Mouse (Mus musculus): ENCODE measurements around the gene Tmem119. TPM values are rescaled to one million over a fixed set of nuclear protein-coding genes. Genes with fewer than 3 reads are reported as not detected.
"Not testable (repeated sequence)": the region's sequence is repeated elsewhere in the genome, so short reads cannot be mapped to it uniquely, and the experiment has no call there.

Gene Tmem119
- polyA plus RNA-seq, 1 experiment from 2014 or later = 13.0 TPM

DNA sequence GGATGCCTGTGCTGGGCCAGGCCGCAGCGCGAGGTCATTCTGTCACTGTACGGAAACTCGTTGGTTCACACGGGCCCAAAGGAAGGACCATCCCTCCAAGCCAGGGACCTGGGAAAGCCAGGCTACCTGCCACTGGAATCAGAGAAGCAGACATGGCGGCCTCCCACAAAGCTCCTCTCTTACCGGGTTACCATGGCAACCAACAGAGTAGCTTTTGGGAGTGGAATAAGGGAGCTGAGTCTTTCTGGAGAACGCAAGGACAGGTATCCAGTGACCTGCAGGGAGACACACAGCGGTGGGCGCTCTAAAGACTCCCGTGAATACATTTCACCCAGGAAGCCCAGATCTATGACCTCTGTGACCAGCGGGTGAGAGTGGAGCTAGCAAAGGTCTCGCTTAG, 18.3 kb upstream of the Tmem119 start:
- Histone ChIP-seq H3K9ac (no peak overlapping the region), H3K36me3 (no peaks in the 10 kb centered on the region), H3K4me2 (no peak overlapping the region), H3K27ac (ENCODE audit: poor library complexity, severe bottlenecking) (no peak overlapping the region), H3K27me3 (replicated peaks) (peaks cover 30% of the 10 kb centered on the region), H3K9me3 (replicated peaks) (no peaks in the 10 kb centered on the region), H3K4me3 (no peak overlapping the region), H3K4me1 (replicated peaks) (no peaks in the 10 kb centered on the region)
- WGBS = 63% methylated on average over 14 of the region's 14 CpGs
- no peak for ATAC-seq (ENCODE audit: insufficient number of reproducible peaks, low FRiP score)

DNA sequence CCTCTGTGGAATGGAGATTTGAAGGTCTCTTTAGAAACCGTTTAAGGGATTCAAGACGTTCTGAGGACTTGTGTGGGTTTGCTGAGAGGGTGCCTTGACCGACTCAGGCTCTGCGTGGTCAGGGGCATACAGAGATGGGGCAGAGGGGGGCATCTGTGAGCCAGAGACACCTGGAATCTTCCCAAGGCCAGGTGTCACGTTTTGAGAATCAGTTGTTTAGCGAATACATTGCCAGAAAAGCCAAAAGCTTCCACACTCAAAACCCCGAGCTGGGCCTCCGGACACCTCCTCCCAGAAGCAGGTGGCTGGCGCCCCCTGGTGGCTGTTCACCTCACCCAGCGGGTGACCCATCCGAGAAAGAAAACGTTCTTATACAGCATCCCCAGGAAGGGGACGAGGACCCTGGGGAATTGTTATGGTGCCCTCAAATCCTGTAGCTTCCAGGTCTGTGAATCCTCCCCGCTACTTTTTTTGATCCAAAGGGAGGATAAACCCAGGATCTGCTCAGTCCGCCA, 15.4 kb upstream of the Tmem119 start:
- Histone ChIP-seq H3K27ac (ENCODE audit: poor library complexity, severe bottlenecking) (no peak overlapping the region), H3K27me3 (replicated peaks) (peaks cover 34% of the 10 kb centered on the region), H3K4me3 (no peak overlapping the region), H3K4me1 (replicated peaks) (no peaks in the 10 kb centered on the region), H3K9me3 (replicated peaks) (no peaks in the 10 kb centered on the region; the same call in none of the 2 replicates), H3K36me3 (no peaks in the 10 kb centered on the region), H3K9ac (no peak overlapping the region), H3K4me2 (0 out of 2 replicates have a peak overlapping the region, but pooled peaks have one; percentile 11)
- 15% methylated on average over 15 of the region's 15 CpGs for WGBS
- ATAC-seq (ENCODE audit: insufficient number of reproducible peaks, low FRiP score) = no peak

DNA sequence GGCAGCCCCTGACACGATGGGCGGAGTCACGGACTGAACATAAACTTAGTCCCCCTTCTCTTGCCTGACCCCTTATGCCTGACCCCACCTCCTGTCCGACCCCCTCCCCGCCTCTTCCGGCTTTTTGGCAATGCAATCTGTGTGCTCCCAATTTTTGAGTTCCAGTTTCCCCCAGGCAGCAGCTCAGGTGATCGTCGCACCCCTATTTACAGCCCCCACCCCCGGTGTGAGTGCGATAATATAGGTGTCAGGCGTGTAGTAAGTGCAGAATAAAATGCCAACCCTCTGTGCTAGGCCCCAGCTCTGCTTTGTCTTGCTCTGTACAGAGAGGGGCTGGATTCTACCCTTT, 14.7 kb upstream of the Tmem119 start:
- Histone ChIP-seq H3K9ac (no peak overlapping the region), H3K36me3 (no peaks in the 10 kb centered on the region), H3K4me3 (no peak overlapping the region), H3K9me3 (replicated peaks) (peaks cover 5% of the 10 kb centered on the region), H3K27ac (ENCODE audit: poor library complexity, severe bottlenecking) (no peak overlapping the region), H3K4me2 (no peak overlapping the region), H3K27me3 (replicated peaks) (peaks cover 34% of the 10 kb centered on the region), H3K4me1 (replicated peaks) (no peaks in the 10 kb centered on the region)
- ATAC-seq (ENCODE audit: insufficient number of reproducible peaks, low FRiP score) = no peak
- WGBS = 44% methylated on average over 11 of the region's 11 CpGs

DNA sequence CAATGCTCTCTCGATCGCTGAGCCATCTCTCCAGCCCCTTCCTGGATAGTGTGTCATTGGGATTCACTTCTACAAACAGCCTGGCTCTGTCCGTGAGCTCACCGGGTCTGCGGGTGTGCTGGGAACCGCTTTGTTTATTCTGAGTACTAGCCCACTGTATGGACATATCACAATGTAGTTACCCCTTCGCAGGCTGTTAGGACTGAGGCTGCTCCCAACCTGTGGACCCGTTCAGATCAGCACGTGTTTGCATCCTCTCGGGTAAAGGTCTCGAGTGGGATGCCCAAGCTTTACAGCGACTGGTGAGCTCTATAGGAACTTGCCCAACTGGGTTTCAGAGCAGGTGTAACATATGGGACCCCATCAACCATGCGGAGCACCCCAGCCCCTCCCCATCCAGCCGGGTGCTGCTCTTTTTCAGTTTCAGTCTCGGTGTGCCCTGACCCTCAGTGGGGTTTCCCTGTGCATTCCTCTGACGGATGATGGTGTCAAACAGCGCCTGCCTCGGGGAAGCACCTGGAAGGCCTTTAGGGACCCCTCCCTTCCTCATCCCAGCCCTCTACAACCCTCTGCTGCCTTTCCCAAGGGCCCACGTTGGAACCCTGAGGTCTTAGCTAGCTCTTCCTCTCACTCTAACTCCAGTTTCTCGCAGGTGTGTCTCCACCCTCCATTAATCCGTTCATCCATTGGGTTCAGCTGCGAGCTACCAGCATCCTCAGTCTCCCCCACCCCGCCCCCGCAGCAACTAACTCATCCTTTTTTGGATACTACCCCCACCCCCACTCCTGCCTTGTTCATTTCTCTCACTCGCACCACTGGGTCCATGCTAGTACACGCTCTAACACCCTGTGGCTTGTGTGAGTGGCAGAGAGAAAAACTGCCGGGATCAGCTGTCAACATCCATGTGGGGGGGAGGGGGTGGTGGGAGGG, 14.1 kb upstream of the Tmem119 start:
- no peak overlapping the region for H3K4me3 ChIP-seq
- H3K27ac ChIP-seq (ENCODE audit: poor library complexity, severe bottlenecking) = no peak overlapping the region
- peaks cover 5% of the 10 kb centered on the region for H3K9me3 ChIP-seq (replicated peaks)
- no peaks in the 10 kb centered on the region for H3K36me3 ChIP-seq
- H3K4me2 ChIP-seq = no peak overlapping the region
- WGBS = 33% methylated on average over 27 of the region's 27 CpGs
- H3K4me1 ChIP-seq (replicated peaks) = no peaks in the 10 kb centered on the region
- ATAC-seq (ENCODE audit: insufficient number of reproducible peaks, low FRiP score) = no peak
- H3K9ac ChIP-seq = no peak overlapping the region
- peaks cover 34% of the 10 kb centered on the region for H3K27me3 ChIP-seq (replicated peaks)

DNA sequence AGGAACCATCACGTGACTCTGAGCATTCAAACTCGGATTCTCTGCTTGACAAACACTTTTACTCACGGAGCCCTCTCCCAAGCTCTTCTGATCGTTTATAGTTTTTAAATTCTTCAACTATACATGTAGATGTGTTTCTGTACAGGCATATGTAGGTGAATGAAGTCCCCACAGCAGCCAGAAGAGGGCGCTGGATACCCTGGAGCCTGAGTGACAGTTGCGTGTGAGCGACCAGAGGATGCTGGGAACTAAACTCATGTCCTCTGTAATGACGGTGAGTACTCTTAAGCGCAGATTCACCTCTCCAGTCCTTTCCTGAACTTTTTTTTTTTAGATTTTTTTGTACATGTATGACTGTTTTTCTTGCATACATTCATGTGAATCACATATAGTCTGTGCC, 13.3 kb upstream of the Tmem119 start:
- H3K9me3 ChIP-seq (replicated peaks) = peaks cover 5% of the 10 kb centered on the region
- no peak overlapping the region for H3K4me2 ChIP-seq
- no peaks in the 10 kb centered on the region for H3K36me3 ChIP-seq
- no peak overlapping the region for H3K9ac ChIP-seq
- no peak overlapping the region for H3K27ac ChIP-seq (ENCODE audit: poor library complexity, severe bottlenecking)
- H3K27me3 ChIP-seq (replicated peaks) = peaks cover 30% of the 10 kb centered on the region
- H3K4me3 ChIP-seq = no peak overlapping the region
- ATAC-seq (ENCODE audit: insufficient number of reproducible peaks, low FRiP score) = no peak
- H3K4me1 ChIP-seq (replicated peaks) = no peaks in the 10 kb centered on the region
- WGBS = 13% methylated on average over 9 of the region's 9 CpGs

DNA sequence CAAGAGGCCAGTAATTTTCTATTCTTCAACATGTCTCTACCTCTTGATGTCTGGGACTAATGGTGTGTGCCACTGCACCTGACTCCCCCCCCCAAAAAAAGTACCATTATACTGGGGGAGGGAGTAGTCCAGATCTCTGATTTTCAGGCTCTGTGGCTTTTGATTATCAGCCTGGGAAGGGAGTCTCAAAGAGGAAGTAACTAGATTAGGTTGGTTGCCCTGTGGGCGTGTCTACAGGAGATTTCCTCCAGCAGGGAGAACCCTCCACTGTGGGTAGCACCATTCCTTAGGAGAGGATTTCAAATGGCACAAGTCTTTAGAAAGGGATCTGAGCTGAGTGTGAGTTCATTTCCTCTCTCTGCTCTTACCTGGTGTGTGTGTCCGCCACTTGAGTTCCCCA, 12.3 kb upstream of the Tmem119 start:
- WGBS = 85% methylated on average over 2 of the region's 2 CpGs
- Histone ChIP-seq H3K36me3 (no peaks in the 10 kb centered on the region), H3K4me1 (replicated peaks) (peaks cover 9% of the 10 kb centered on the region), H3K9ac (no peak overlapping the region), H3K4me3 (no peak overlapping the region), H3K27me3 (replicated peaks) (peaks cover 29% of the 10 kb centered on the region), H3K9me3 (replicated peaks) (peaks cover 5% of the 10 kb centered on the region), H3K4me2 (no peak overlapping the region), H3K27ac (ENCODE audit: poor library complexity, severe bottlenecking) (no peak overlapping the region)
- ATAC-seq (ENCODE audit: insufficient number of reproducible peaks, low FRiP score) = no peak

DNA sequence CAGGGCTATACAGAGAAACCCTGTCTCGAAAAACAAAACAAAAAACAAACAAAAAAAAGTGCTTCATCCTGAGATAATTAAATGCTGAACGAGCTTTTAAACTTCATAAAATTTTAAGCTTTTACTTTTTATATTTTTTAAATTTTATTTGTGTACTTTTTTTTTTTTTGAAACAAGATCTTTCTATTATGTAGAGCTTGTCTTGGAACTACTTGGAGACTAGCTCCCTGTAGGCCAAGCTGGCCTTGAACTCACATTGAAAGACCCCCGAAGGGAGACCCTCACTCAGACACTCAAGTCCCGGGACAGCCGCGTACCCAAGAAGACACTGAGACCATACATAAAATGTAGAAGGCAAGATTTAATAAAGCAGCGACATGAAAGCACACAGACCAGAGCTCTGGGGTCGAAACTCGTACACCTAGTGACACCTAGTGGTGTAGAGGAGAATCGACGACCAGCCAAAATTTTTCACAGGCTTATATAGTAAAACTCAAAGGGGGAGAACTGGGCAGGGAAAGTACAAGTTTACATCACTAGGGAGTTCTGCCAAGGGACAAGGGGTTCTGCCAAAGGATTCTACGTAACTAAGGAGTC, 11.6 kb upstream of the Tmem119 start:
- H3K4me3 ChIP-seq; ATAC-seq (ENCODE audit: insufficient number of reproducible peaks, low FRiP score); H3K36me3 ChIP-seq; H3K4me2 ChIP-seq; H3K27ac ChIP-seq (ENCODE audit: poor library complexity, severe bottlenecking); H3K9me3 ChIP-seq (replicated peaks); H3K4me1 ChIP-seq (replicated peaks); H3K9ac ChIP-seq: not testable (repeated sequence)
- peaks cover 30% of the 10 kb centered on the region for H3K27me3 ChIP-seq (replicated peaks)
- 19% methylated on average over 11 of the region's 12 CpGs for WGBS

DNA sequence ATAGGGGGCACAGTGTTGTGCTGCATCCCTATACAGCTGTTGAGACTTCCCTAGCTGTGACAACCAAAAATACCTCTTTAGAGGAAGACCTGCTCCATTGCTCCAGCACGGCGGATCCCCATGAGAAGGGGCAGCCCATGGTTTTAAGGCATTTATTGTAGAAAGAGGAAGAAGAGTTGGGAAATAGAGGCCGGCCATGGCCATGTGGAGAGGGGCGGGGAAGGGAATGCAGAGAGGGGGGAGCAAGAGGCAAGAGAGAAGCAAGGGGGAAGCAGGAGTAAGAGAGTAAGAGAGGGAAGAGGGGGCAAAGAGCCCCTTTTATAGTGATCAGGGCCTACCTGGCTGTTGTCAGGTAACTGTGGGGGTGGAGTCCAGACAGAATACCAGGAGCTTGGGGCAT, 9.8 kb upstream of the Tmem119 start:
- Histone ChIP-seq H3K27ac (ENCODE audit: poor library complexity, severe bottlenecking) (no peak overlapping the region), H3K9me3 (replicated peaks) (peaks cover 5% of the 10 kb centered on the region), H3K4me1 (replicated peaks) (peaks cover 9% of the 10 kb centered on the region), H3K36me3 (no peaks in the 10 kb centered on the region), H3K27me3 (replicated peaks) (peaks cover 22% of the 10 kb centered on the region), H3K4me3 (no peak overlapping the region), H3K4me2 (no peak overlapping the region), H3K9ac (no peak overlapping the region)
- 89% methylated on average over 4 of the region's 4 CpGs for WGBS
- ATAC-seq (ENCODE audit: insufficient number of reproducible peaks, low FRiP score) = no peak

DNA sequence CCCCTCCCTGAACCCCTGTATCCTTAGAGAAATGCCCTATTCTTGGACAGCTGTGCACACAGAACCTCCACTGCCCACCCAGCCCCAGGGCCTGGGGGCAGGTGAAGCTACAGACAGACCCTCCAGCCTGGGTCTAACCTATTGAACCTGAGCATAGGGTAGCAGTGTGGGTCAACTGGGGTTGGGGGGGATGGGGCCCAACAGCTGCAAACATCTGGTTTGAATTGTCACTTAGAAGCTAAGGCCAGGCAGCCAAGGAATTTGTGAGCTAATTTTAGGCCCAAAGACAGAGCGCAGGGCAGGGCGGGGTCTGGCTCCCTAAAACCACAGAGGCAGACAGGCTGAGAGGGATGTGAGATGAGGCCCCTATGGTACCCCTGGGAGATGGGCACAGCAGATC, 7.9 kb upstream of the Tmem119 start:
- Histone ChIP-seq H3K4me3 (no peak overlapping the region), H3K27ac (ENCODE audit: poor library complexity, severe bottlenecking) (no peak overlapping the region), H3K36me3 (no peaks in the 10 kb centered on the region), H3K9ac (no peak overlapping the region), H3K4me1 (replicated peaks) (peaks cover 9% of the 10 kb centered on the region), H3K27me3 (replicated peaks) (0 out of 2 replicates have a peak, but pooled peaks cover 8% of the 10 kb centered on the region), H3K9me3 (replicated peaks) (peaks cover 5% of the 10 kb centered on the region), H3K4me2 (no peak overlapping the region)
- WGBS = 30% methylated on average over 2 of the region's 2 CpGs
- no peak for ATAC-seq (ENCODE audit: insufficient number of reproducible peaks, low FRiP score)

DNA sequence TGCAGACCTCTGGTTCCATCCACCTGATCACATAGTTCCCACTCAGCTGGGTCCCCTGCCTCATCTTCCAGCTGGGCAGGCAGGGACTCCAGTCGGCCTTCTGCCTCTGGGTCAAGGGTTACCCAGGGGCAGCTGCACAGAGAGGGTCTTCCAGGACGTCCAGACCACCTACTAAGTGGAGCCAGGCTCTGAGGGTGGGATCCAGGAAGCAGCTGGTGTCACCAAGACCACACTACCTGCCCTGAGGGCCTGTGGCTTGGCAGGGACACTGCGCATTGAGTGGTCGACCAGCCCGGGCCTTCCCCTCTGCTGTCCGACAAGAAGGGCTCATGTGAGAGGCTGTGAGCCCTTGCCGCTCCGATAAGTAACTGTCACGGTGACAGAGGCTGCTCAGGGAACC, 7.4 kb upstream of the Tmem119 start:
- H3K36me3 ChIP-seq = no peaks in the 10 kb centered on the region

DNA sequence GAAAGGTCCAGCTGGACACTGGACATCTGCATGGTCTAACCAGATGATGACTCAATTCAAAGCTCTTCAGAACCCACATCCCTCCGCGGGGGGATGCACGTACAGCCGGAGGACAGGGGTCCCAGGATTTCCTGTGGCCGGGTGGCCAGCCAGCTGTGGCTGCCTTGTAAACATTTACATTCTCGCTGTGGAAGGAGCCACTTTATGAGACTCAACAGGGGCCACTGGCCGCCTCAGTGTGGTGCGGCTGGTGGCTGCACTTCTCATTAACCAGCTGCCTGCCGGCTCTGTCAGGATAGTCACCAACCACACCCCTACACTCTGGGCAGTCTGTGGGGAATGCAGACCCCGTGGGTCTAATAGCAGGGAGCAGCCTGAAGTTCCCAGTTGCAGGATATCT, 6.1 kb upstream of the Tmem119 start:
- no peak overlapping the region for H3K4me3 ChIP-seq
- H3K4me1 ChIP-seq (replicated peaks) = peaks cover 9% of the 10 kb centered on the region
- peaks cover 5% of the 10 kb centered on the region for H3K9me3 ChIP-seq (replicated peaks)
- H3K27ac ChIP-seq (ENCODE audit: poor library complexity, severe bottlenecking) = no peak overlapping the region
- 33% methylated on average over 10 of the region's 10 CpGs for WGBS
- H3K4me2 ChIP-seq = no peak overlapping the region
- ATAC-seq (ENCODE audit: insufficient number of reproducible peaks, low FRiP score) = no peak
- no peaks in the 10 kb centered on the region for H3K36me3 ChIP-seq
- H3K9ac ChIP-seq = no peak overlapping the region
- H3K27me3 ChIP-seq (replicated peaks) = 0 out of 2 replicates have a peak, but pooled peaks cover 5% of the 10 kb centered on the region

More for the DNA sequence above, 7.4 kb upstream of the Tmem119 start:
- 41% methylated on average over 9 of the region's 9 CpGs for WGBS
- Histone ChIP-seq H3K9ac (no peak overlapping the region), H3K9me3 (replicated peaks) (peaks cover 5% of the 10 kb centered on the region), H3K27me3 (replicated peaks) (0 out of 2 replicates have a peak, but pooled peaks cover 5% of the 10 kb centered on the region), H3K4me1 (replicated peaks) (peaks cover 9% of the 10 kb centered on the region), H3K4me2 (no peak overlapping the region), H3K4me3 (no peak overlapping the region), H3K27ac (ENCODE audit: poor library complexity, severe bottlenecking) (no peak overlapping the region)
- no peak for ATAC-seq (ENCODE audit: insufficient number of reproducible peaks, low FRiP score)
